Mouse (Mus musculus): ENCODE measurements at regions not wholly inside any gene's neighbourhood (a gene's known extent, or its start where the extent isn't known, plus 50 kb on each side); places are given as distances from the start of the nearest gene placed in this dataset.
A peak's percentile ranks its signal among the peaks of the same experiment; 100 is the strongest.

- no peak for DNase-seq (ENCODE audit: low read depth, low spot score)
Observed at GRCm38 (mm10) chr9:50024820-50025219, 226.1 kb upstream of the Ncam1 start.

- DNase-seq (ENCODE audit: low read depth, low spot score), result no peak
Observed at GRCm38 (mm10) chr9:50013602-50014001, 214.9 kb upstream of the Ncam1 start.

GRCm38 (mm10) chr9:50005757-50006576 lies 207.2 kb upstream of the Ncam1 start:
- no peak for DNase-seq (ENCODE audit: low read depth, low spot score)

GRCm38 (mm10) chr9:50002695-50003094 lies 204.0 kb upstream of the Ncam1 start:
- no peak for DNase-seq (ENCODE audit: low read depth, low spot score)

GRCm38 (mm10) chr9:50000497-50001404 lies 202.0 kb upstream of the Ncam1 start:
- DNase-seq (ENCODE audit: low read depth, low spot score), result peak; percentile 23

GRCm38 (mm10) chr9:49999970-50000369 lies 201.2 kb upstream of the Ncam1 start:
- no peak for DNase-seq (ENCODE audit: low read depth, low spot score)

- DNase-seq (ENCODE audit: low read depth, low spot score), result no peak
Observed at GRCm38 (mm10) chr9:49998101-49998500, 199.4 kb upstream of the Ncam1 start.

GRCm38 (mm10) chr9:49989464-49990271 lies 190.9 kb upstream of the Ncam1 start:
- peak; percentile 86 for DNase-seq (ENCODE audit: low read depth, low spot score)

GRCm38 (mm10) chr9:49988064-49988463 lies 189.3 kb upstream of the Ncam1 start:
- DNase-seq (ENCODE audit: low read depth, low spot score), result no peak

- DNase-seq (ENCODE audit: low read depth, low spot score), result no peak
Observed at GRCm38 (mm10) chr9:49987481-49987880, 188.8 kb upstream of the Ncam1 start.

- DNase-seq (ENCODE audit: low read depth, low spot score), result peak; percentile 14
Observed at GRCm38 (mm10) chr9:49980344-49981207, 181.9 kb upstream of the Ncam1 start.

- peak; percentile 54 for DNase-seq (ENCODE audit: low read depth, low spot score)
Observed at GRCm38 (mm10) chr9:49975938-49976671, 177.4 kb upstream of the Ncam1 start.

- DNase-seq (ENCODE audit: low read depth, low spot score), result no peak
Observed at GRCm38 (mm10) chr9:49973974-49974495, 175.3 kb upstream of the Ncam1 start.

- no peak for DNase-seq (ENCODE audit: low read depth, low spot score)
Observed at GRCm38 (mm10) chr9:49969429-49969828, 170.7 kb upstream of the Ncam1 start.

- no peak for DNase-seq (ENCODE audit: low read depth, low spot score)
Observed at GRCm38 (mm10) chr9:49964666-49965065, 165.9 kb upstream of the Ncam1 start.

- no peak for DNase-seq (ENCODE audit: low read depth, low spot score)
Observed at GRCm38 (mm10) chr9:49962561-49963071, 163.9 kb upstream of the Ncam1 start.

GRCm38 (mm10) chr9:49961965-49962364 lies 163.2 kb upstream of the Ncam1 start:
- peak; percentile 37 for DNase-seq (ENCODE audit: low read depth, low spot score)

- DNase-seq (ENCODE audit: low read depth, low spot score), result no peak
Observed at GRCm38 (mm10) chr9:49961329-49961728, 162.6 kb upstream of the Ncam1 start.

- DNase-seq (ENCODE audit: low read depth, low spot score), result no peak
Observed at GRCm38 (mm10) chr9:49959987-49960386, 161.3 kb upstream of the Ncam1 start.

GRCm38 (mm10) chr9:49958890-49959289 lies 160.2 kb upstream of the Ncam1 start:
- no peak for DNase-seq (ENCODE audit: low read depth, low spot score)
